Mouse (Mus musculus) limb, embryonic 12.5 days (tissue): ENCODE measurements around the gene Cox6a1. TPM values are rescaled to one million over a fixed set of nuclear protein-coding genes. Genes with fewer than 3 reads are reported as not detected.

Experiments used
- ATAC-seq: fragments of 200-750 bp; cut with Nextera tagmentation; 2 replicates; pipeline ENCODE4 v1.8.0; 2017; ENCODE audit warnings: low read depth, moderate TSS enrichment; ENCODE audit not compliant: insufficient number of reproducible peaks, insufficient read depth, low FRiP score, low TSS enrichment
- H3K27ac ChIP-seq: fragments of 300-500 bp; sonication (generic); 2 replicates; pipeline ENCODE4 v1.5.1; 2016; ENCODE audit warnings: mild to moderate bottlenecking, moderate library complexity
- H3K27me3 ChIP-seq: fragments of 300-500 bp; sonication (generic); 2 replicates; pipeline ENCODE4 v1.6.1; 2016; ENCODE audit warnings: mild to moderate bottlenecking, moderate library complexity
- H3K36me3 ChIP-seq: fragments of 300-500 bp; sonication (generic); 2 replicates; pipeline ENCODE4 v1.6.1; 2016; ENCODE audit warnings: mild to moderate bottlenecking, moderate library complexity
- H3K4me1 ChIP-seq: fragments of 300-500 bp; sonication (generic); replicated peaks from 2 replicates; pipeline ENCODE4 v1.6.1; 2016
- H3K4me2 ChIP-seq: fragments of 300-500 bp; sonication (generic); 2 replicates; pipeline ENCODE4 v1.6.1; 2016; ENCODE audit warnings: mild to moderate bottlenecking, moderate library complexity
- H3K4me3 ChIP-seq: fragments of 300-500 bp; sonication (generic); replicated peaks from 2 replicates; pipeline ENCODE4 v1.5.1; 2016; ENCODE audit warnings: mild to moderate bottlenecking
- H3K9ac ChIP-seq: fragments of 300-500 bp; sonication (generic); replicated peaks from 2 replicates; pipeline ENCODE4 v1.6.1; 2016; ENCODE audit warnings: mild to moderate bottlenecking, moderate library complexity
- H3K9me3 ChIP-seq: fragments of 300-500 bp; sonication (generic); 2 replicates; pipeline ENCODE4 v1.6.1; 2016; ENCODE audit warnings: mild to moderate bottlenecking, moderate library complexity
- WGBS: fragments of 180-500 bp; shearing (Covaris S2); methylation state at CpG from one replicate; pipeline ENCODE4 v1.1.7; 2016; 5-methylcytosine and 5-hydroxymethylcytosine counted together
- polyA plus RNA-seq: library from polyadenylated mRNA; unstranded; fragments of >200 nt; fragmentation: Nextera tagmentation; extraction: Ambion mirVana; gene quantifications from 2 replicates; pipeline ENCODE4 v1.2.1, GENCODE M21; 2016

The Cox6a1 gene
- polyA plus RNA-seq, 1 experiment from 2014 or later: 680 TPM

DNA sequence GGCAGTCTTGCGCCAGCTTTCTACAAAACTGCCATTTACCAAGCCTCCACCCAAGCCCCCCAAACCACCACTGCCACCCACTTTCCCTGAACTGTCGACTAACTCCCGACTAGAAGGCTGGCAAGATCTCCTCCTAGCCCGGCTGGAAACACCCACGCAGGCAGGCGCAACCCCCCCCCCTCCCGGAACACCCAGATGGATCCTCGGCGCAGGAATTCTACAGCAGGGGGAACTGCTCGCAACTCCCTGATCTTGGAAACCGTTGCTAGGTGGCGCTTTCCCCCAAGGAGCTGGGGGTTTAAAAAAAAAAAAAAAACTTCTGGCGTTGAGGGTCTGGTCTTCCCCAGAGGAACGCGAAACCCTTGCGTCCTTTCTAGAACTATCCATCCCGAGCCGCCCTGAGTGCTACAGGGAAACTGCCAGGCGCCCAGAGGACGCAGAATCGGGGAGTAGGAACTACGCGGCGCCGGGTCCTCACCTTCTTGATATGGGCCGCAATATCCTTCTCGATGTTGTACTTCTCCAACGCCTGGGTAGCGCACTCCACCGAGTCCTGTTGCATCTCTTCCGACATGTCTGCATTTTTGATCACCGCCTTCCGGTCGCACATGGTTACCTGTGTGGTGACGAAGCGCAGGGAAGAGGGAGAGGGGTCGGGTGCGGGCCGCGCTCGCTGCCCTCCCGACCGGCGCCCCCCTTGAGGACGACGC lies 48.6 kb downstream of the Cox6a1 start:
- under 1% methylated on average over 46 of the region's 46 CpGs for WGBS

DNA sequence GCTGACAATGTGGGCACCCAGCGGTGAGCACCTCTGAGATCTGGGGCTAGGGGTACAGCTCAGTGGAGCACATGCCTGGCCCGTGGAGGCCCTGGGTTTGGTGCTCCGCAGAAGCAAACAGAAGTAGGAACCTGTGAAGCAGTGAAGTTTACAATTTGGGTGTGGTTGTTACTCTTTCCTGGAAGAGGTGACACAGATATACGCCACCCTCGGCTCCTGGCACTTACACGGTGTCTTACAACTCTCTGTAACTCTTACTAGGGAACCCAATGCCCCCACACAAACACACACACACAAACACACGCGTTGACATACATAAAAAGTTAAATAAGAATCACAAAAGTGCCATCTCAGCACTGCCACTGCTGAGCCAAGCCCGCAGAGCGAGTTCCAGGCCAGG lies 52.4 kb downstream of the Cox6a1 start:
- peaks cover 78% of the 10 kb centered on the region for H3K36me3 ChIP-seq
- peaks cover 23% of the 10 kb centered on the region for H3K4me1 ChIP-seq
- no peak overlapping the region for H3K4me3 ChIP-seq
- no peaks in the 10 kb centered on the region for H3K9me3 ChIP-seq
- no peak for ATAC-seq
- H3K27ac ChIP-seq: 0 out of 2 replicates have a peak overlapping the region, but pooled peaks have one; percentile 29
- 81% methylated on average over 10 of the region's 10 CpGs for WGBS
- 0 out of 2 replicates have a peak overlapping the region, but pooled peaks have one; percentile 8 for H3K9ac ChIP-seq
- H3K27me3 ChIP-seq: no peaks in the 10 kb centered on the region
- H3K4me2 ChIP-seq: no peak overlapping the region

More for the DNA sequence above, 48.6 kb downstream of the Cox6a1 start:
- H3K9ac ChIP-seq: peak overlapping the region; percentile 85
- no peaks in the 10 kb centered on the region for H3K27me3 ChIP-seq
- H3K4me1 ChIP-seq: peaks cover 30% of the 10 kb centered on the region
- H3K4me3 ChIP-seq: peak overlapping the region; percentile 77
- H3K4me2 ChIP-seq: peak overlapping the region; percentile 78
- H3K27ac ChIP-seq: peak overlapping the region; percentile 93
- peaks cover 44% of the 10 kb centered on the region for H3K36me3 ChIP-seq
- no peaks in the 10 kb centered on the region for H3K9me3 ChIP-seq
- peak; percentile 22 for ATAC-seq

Other genes starting within 250 kb of the Cox6a1 start
- gene Acads, start 229.6 kb downstream of the Cox6a1 start, polyA plus RNA-seq: 65.2 and 69.5 TPM in 2 replicates
- 61.7 and 62.6 TPM in 2 replicates for gene Unc119b, start 214.0 kb downstream of the Cox6a1 start, polyA plus RNA-seq
- gene Mlec, start 190.8 kb downstream of the Cox6a1 start, polyA plus RNA-seq: 76.6 and 89.6 TPM in 2 replicates
- 1.1 and 1.3 TPM in 2 replicates for gene Cabp1, start 154.6 kb downstream of the Cox6a1 start, polyA plus RNA-seq
- 93.9 and 104 TPM in 2 replicates for gene Pop5, start 113.1 kb downstream of the Cox6a1 start, polyA plus RNA-seq
- 174 and 184 TPM in 2 replicates for gene Rnf10, start 76.1 kb downstream of the Cox6a1 start, polyA plus RNA-seq
- gene Coq5, start 69.3 kb downstream of the Cox6a1 start, polyA plus RNA-seq: 39.0 and 44.0 TPM in 2 replicates
- gene Dynll1, start 48.0 kb downstream of the Cox6a1 start, polyA plus RNA-seq: 1,818 and 1,898 TPM in 2 replicates
- gene Srsf9, start 21.8 kb downstream of the Cox6a1 start, polyA plus RNA-seq: 444 and 480 TPM in 2 replicates
- gene Gatc, start 7.8 kb downstream of the Cox6a1 start, polyA plus RNA-seq: 27.3 and 30.6 TPM in 2 replicates
- gene Triap1, start 7.8 kb downstream of the Cox6a1 start, polyA plus RNA-seq: 65.4 and 67.0 TPM in 2 replicates
- gene Msi1, start 80.6 kb upstream of the Cox6a1 start, polyA plus RNA-seq: 29.4 and 29.5 TPM in 2 replicates
- gene Pla2g1b, start 117.3 kb upstream of the Cox6a1 start, polyA plus RNA-seq: not detected in 2 replicates
- 21.9 and 24.9 TPM in 2 replicates for gene Sirt4, start 135.7 kb upstream of the Cox6a1 start, polyA plus RNA-seq
- gene Pxn, start 157.7 kb upstream of the Cox6a1 start, polyA plus RNA-seq: 40.3 and 47.1 TPM in 2 replicates
- 1,237 and 1,243 TPM in 2 replicates for gene Rplp0, start 210.5 kb upstream of the Cox6a1 start, polyA plus RNA-seq
- gene Gcn1l1, start 216.3 kb upstream of the Cox6a1 start, polyA plus RNA-seq: 55.4 and 57.4 TPM in 2 replicates